Mouse (Mus musculus) yolk sac, embryonic 10.5 days (tissue): ENCODE measurements around the gene Pde6c.
A peak's percentile ranks its signal among the peaks of the same experiment; 100 is the strongest.

Experiments
- DNase-seq: peaks from one replicate; pipeline ENCODE4 v3.0.0-alpha.2; 2017; ENCODE audit warnings: low spot score

The Pde6c gene

GRCm38 (mm10) chr19:38143540-38144271, 11.1 kb downstream of the Pde6c start:
- DNase-seq, result no peak

DNA sequence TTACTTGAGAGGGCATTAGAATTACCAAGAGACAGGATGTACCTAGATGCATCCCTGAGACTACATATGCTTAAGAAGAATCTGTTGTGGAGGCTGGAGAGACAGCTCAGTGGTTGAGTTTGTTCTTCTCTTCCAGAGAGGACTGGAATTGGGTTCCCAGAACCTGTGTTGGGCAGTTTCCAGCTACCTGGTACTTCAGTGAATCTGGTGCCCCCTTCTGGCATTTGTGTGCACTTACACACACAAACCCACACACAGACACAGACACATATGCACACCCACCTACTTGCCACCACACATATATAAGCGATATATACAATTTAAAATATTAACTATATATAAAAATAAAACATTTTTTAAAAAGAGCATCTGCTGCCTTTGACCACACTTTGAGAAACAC, 23.7 kb downstream of the Pde6c start:
- no peak for DNase-seq

DNA sequence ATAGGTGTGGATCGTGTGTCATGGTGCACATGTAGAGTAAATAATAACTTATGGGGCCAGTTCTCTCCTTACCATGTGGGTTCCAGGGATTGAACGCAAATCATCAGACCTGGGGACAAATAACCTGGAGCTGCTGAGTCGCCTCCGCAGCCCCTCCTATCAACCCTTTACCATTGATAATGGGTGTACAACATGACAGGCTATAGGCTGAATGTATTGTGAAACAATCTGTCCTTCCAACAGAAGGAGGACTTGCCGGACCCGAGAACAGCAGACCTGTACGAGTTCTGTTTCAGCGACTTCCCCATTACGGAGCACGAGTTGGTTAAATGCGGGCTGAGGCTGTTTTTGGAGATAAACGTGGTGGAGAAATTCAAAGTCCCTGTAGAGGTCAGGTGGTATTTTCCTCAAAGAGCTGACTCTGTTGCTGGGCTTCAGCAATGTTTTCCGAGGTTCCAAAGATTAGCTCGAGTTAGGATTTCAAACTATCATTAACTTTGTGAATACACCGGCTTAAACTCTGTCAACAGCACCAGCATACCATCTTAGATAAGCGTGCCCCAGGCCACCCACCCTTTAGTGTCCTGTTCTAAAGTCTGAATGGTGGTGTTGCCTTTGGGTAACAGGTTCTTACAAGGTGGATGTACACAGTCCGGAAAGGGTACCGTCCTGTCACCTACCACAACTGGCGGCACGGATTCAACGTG, 29.2 kb downstream of the Pde6c start:
- peak; percentile 85 for DNase-seq

DNA sequence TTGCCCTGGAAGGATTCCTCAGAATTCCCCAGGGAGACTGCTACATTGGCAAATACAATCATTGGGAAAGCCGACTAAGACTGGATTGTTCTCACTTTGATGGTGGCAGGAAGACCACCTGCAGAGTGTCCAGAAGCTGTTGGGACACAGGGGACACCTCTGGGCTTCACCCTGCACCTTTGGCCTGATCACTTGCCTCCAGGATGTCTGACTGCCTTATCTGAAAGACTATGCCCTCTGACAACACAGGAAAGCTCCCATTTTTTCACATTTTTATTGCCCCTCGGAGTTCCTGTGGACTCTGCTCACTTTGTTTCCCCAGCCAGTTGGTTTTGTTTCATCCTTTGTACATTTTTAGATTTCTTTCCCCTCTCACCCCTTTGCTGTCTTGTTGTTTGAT, 32.1 kb downstream of the Pde6c start:
- peak; percentile 84 for DNase-seq

DNA sequence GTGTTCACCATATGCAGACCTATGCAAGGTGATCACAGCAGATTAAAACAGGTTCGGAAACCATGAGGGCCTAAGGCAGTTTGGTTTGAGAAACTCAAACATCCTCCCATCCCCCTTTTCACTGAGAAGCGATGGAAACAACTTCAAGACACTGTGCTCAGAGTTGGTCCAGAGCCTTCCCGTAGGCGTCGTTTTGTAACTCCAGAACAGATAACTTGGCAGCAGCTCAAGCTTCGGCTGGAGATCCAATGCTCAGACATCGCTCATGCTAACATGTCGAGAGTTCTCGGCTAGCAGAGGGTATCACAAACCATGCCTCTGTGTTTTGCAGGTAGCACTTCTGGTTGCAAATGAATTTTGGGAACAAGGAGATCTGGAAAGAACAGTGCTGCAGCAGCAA, 47.1 kb downstream of the Pde6c start:
- no peak for DNase-seq

GRCm38 (mm10) chr19:38186631-38187344, 54.2 kb downstream of the Pde6c start:
- DNase-seq, result no peak

DNA sequence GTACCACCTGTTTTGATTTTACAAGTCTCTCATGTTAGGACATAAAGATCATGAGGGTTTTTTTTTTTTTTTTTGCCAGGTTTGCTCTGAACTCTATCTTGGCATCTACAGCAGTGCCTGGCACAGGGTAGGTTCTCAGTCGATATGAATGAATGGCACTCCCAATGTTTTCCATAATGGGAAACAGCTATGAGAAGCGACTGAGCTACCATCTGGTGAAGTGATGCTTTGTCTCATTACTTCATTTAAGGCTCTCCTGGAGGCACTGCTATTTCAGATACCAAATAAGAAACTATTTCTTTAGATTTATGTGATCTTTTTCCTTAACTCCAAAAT, 54.7 kb downstream of the Pde6c start:
- DNase-seq, result no peak

GRCm38 (mm10) chr19:38190606-38191005, 58.0 kb downstream of the Pde6c start:
- no peak for DNase-seq

GRCm38 (mm10) chr19:38191446-38191845, 58.9 kb downstream of the Pde6c start:
- DNase-seq, result peak; percentile 56

GRCm38 (mm10) chr19:38195245-38195644, 62.7 kb downstream of the Pde6c start:
- DNase-seq, result no peak

- peak; percentile 31 for DNase-seq
These were observed 66.2 kb downstream of the Pde6c start for GRCm38 (mm10) chr19:38198731-38199130.

GRCm38 (mm10) chr19:38206669-38207068, 74.1 kb downstream of the Pde6c start:
- DNase-seq, result no peak

DNA sequence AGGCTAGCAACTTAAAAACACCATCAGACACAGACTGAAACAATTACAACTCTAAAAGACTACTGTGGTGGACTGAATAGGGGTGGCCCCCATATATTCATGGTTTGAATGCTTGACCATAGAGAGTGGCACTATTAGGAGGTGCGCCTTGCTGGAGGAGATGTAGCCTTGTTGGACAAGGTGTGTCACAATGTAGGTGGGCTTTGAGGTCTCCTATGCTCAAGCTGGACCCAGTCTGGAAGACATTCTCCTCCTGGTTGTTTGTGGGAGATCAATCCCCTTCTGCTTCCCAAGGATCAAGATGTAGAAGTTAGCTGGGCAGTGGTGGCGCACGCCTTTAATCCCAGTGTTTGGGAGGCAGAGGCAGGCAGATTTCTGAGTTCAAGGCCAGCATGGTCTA, 85.1 kb downstream of the Pde6c start:
- no peak for DNase-seq

DNA sequence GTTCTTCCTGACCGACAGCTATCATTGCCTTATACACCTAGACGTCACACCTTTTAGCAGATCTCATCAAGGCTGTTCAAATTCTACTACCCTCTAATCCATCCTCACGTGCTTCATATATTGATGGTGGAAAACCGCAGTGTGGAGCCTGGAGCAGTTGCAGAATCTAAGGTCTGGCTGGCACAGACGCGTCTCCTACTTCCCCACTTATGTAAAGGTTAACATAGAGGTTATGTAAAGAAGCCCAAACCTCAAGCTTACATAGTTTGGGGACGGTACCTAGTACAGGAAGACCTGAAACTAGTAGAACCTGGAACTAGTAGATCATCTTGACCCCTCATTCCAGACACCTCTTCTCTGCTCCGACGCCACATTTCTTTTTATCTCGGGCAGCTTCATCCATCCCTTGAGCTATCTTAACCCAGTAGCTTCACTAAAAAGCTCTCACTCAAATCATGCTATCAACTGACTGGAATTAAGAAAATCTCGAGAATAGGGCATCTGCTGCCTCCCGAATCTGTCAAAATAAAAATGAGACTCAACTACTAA, 90.8 kb downstream of the Pde6c start:
- no peak for DNase-seq

GRCm38 (mm10) chr19:38223905-38224684, 91.5 kb downstream of the Pde6c start, which contains the start of gene Fra10ac1:
TSS of gene Fra10ac1 (minus strand) at chr19:38224156.
- peak; percentile 88 for DNase-seq

DNA sequence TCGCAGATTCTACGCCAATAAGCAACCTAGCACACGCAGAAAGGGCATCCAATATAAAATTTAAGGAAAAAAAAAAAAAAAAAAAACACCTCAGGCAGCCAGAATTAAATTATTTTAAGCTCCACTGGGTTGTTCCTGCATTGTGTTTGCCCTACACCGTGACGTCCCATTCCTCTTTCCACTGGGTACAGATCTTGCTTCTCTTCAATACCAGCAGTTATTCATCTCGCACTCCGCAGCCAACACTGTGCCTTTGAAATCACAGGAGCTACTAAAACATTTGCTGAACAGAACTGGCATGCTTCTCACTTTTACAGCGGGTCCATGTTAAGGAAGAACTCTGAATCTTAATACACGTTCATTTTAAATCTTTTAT, 92.1 kb downstream of the Pde6c start:
- DNase-seq, result no peak

- no peak for DNase-seq
These were observed 96.1 kb downstream of the Pde6c start for GRCm38 (mm10) chr19:38228699-38229098.

- DNase-seq, result no peak
These were observed 99.5 kb downstream of the Pde6c start for GRCm38 (mm10) chr19:38232087-38232486.

GRCm38 (mm10) chr19:38232516-38232915, 99.9 kb downstream of the Pde6c start:
- no peak for DNase-seq
